Mouse (Mus musculus): ENCODE results near the gene Hmbs. TPM values are rescaled to one million over a fixed set of nuclear protein-coding genes. Genes with fewer than 3 reads are reported as not detected.

Gene Hmbs
- polyA plus RNA-seq, 2 experiments, result 60.1 to 102 TPM

- H3K4me2 ChIP-seq (replicated peaks; ENCODE audit: low read depth, low read length, severe bottlenecking), result peak overlapping the region; percentile 80
- peak overlapping the region; percentile 84 for H3K9ac ChIP-seq (ENCODE audit: low read depth, low read length, severe bottlenecking)
- no peaks in the 10 kb centered on the region for H3K27me3 ChIP-seq (ENCODE audit: control insufficient read depth, insufficient read depth, low read length)
- peak; percentile 25 for DNase-seq (ENCODE audit: low spot score)
- peak; percentile 26; the same call in 1 of the 2 replicates for TF ChIP-seq POLR2A (IDR thresholded peaks at IDR 0.05; ENCODE audit: borderline replicate concordance, extremely low read depth, insufficient read depth, insufficient read length)
- WGBS, result under 1% methylated on average over 48 of the region's 50 CpGs
- H3K4me3 ChIP-seq (replicated peaks; ENCODE audit: low read length), result peak overlapping the region; percentile 60
- peaks cover 60% of the 10 kb centered on the region for H3K36me3 ChIP-seq (ENCODE audit: control insufficient read depth, insufficient read depth, low read length)
- no peaks in the 10 kb centered on the region for H3K9me3 ChIP-seq (ENCODE audit: control insufficient read depth, low read length)
- no peak for ATAC-seq (ENCODE audit: low FRiP score, low read depth)
- H3K4me1 ChIP-seq (ENCODE audit: control insufficient read depth, insufficient read depth, low read length), result peaks cover 12% of the 10 kb centered on the region; the same call in 1 of the 2 replicates
- peak overlapping the region; percentile 94 for H3K27ac ChIP-seq (replicated peaks; ENCODE audit: low read depth, low read length)
Measured at GRCm38 (mm10) chr9:44335331-44336092, 8.5 kb downstream of the Hmbs start.

- DNase-seq (ENCODE audit: low spot score), result peak; percentile 100
- Histone ChIP-seq H3K27me3 (ENCODE audit: control insufficient read depth, insufficient read depth, low read length) (no peaks in the 10 kb centered on the region), H3K36me3 (ENCODE audit: control insufficient read depth, insufficient read depth, low read length) (peaks cover 68% of the 10 kb centered on the region), H3K4me2 (replicated peaks; ENCODE audit: low read depth, low read length, severe bottlenecking) (peak within 1 kb of the TSS; percentile 80), H3K4me1 (ENCODE audit: control insufficient read depth, insufficient read depth, low read length) (peaks cover 12% of the 10 kb centered on the region; the same call in 1 of the 2 replicates), H3K4me3 (replicated peaks; ENCODE audit: low read length) (peak within 1 kb of the TSS; percentile 60), H3K9me3 (ENCODE audit: control insufficient read depth, low read length) (no peaks in the 10 kb centered on the region), H3K9ac (ENCODE audit: low read depth, low read length, severe bottlenecking) (peak within 1 kb of the TSS; percentile 84), H3K27ac (replicated peaks; ENCODE audit: low read depth, low read length) (peak within 1 kb of the TSS; percentile 94)
- WGBS, result under 1% methylated on average over 79 of the region's 91 CpGs
- ATAC-seq (ENCODE audit: low FRiP score, low read depth), result peak; percentile 94
- TF ChIP-seq POLR2A (IDR thresholded peaks at IDR 0.05; ENCODE audit: borderline replicate concordance, extremely low read depth, insufficient read depth, insufficient read length), result peak; percentile 100
Measured at GRCm38 (mm10) chr9:44334396-44335330, 9.4 kb downstream of the Hmbs start, which contains the start of gene H2afx. Gene H2afx, plus strand, starts transcription at chr9:44334694.

GRCm38 (mm10) chr9:44332918-44333638 lies 10.9 kb downstream of the Hmbs start:
- ATAC-seq (ENCODE audit: low FRiP score, low read depth), result no peak

GRCm38 (mm10) chr9:44330736-44331135 lies 13.3 kb downstream of the Hmbs start:
- Histone ChIP-seq H3K36me3 (ENCODE audit: control insufficient read depth, insufficient read depth, low read length) (peaks cover 53% of the 10 kb centered on the region), H3K9me3 (ENCODE audit: control insufficient read depth, low read length) (no peaks in the 10 kb centered on the region), H3K27me3 (ENCODE audit: control insufficient read depth, insufficient read depth, low read length) (no peaks in the 10 kb centered on the region), H3K27ac (replicated peaks; ENCODE audit: low read depth, low read length) (no peak overlapping the region), H3K9ac (ENCODE audit: low read depth, low read length, severe bottlenecking) (no peak overlapping the region), H3K4me2 (replicated peaks; ENCODE audit: low read depth, low read length, severe bottlenecking) (no peak overlapping the region), H3K4me3 (replicated peaks; ENCODE audit: low read length) (no peak overlapping the region), H3K4me1 (ENCODE audit: control insufficient read depth, insufficient read depth, low read length) (peaks cover 8% of the 10 kb centered on the region)
- 91% methylated on average over 6 of the region's 6 CpGs for WGBS
- DNase-seq (ENCODE audit: low spot score) (no peak), ATAC-seq (ENCODE audit: low FRiP score, low read depth) (no peak)
- TF ChIP-seq POLR2A (IDR thresholded peaks at IDR 0.05; ENCODE audit: borderline replicate concordance, extremely low read depth, insufficient read depth, insufficient read length), result no peak

More at GRCm38 (mm10) chr9:44332918-44333638, 10.9 kb downstream of the Hmbs start:
- no peak for DNase-seq (ENCODE audit: low spot score)
- Histone ChIP-seq H3K9ac (ENCODE audit: low read depth, low read length, severe bottlenecking) (no peak overlapping the region), H3K9me3 (ENCODE audit: control insufficient read depth, low read length) (no peaks in the 10 kb centered on the region), H3K4me2 (replicated peaks; ENCODE audit: low read depth, low read length, severe bottlenecking) (no peak overlapping the region), H3K27ac (replicated peaks; ENCODE audit: low read depth, low read length) (no peak overlapping the region), H3K36me3 (ENCODE audit: control insufficient read depth, insufficient read depth, low read length) (peaks cover 69% of the 10 kb centered on the region), H3K27me3 (ENCODE audit: control insufficient read depth, insufficient read depth, low read length) (no peaks in the 10 kb centered on the region), H3K4me3 (replicated peaks; ENCODE audit: low read length) (no peak overlapping the region), H3K4me1 (ENCODE audit: control insufficient read depth, insufficient read depth, low read length) (peaks cover 12% of the 10 kb centered on the region; the same call in 1 of the 2 replicates)
- WGBS, result 95% methylated on average over 13 of the region's 13 CpGs
- TF ChIP-seq POLR2A (IDR thresholded peaks at IDR 0.05; ENCODE audit: borderline replicate concordance, extremely low read depth, insufficient read depth, insufficient read length), result no peak
